Mouse (Mus musculus): ENCODE results near the gene St8sia6.
"Not testable (repeated sequence)": the region's sequence is repeated elsewhere in the genome, so short reads cannot be mapped to it uniquely, and the experiment has no call there.

The St8sia6 gene

DNA sequence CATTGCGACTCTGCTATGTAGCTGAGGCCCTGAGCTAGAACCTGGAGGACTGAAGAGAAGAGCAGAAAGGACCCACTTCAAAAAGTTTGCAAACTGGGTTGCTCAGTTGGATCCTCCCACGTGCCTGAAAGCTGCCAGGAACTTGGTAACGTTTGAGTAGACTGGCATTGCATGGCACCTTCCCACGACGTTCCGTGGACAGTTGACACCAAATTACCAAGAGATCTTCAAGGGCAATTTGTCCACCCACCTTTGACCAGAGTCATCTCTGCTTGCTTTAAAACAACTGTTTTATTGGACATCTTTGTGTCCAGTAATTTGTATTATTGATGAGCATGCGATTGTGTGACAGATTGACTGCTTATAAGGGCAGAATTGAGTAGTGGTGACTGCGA is at the start of gene St8sia6:
Gene St8sia6, minus strand, starts transcription at position 96 of the 395 bp plus-strand sequence.
- DNase-seq (ENCODE audit: low read depth, low spot score), result no peak

DNA sequence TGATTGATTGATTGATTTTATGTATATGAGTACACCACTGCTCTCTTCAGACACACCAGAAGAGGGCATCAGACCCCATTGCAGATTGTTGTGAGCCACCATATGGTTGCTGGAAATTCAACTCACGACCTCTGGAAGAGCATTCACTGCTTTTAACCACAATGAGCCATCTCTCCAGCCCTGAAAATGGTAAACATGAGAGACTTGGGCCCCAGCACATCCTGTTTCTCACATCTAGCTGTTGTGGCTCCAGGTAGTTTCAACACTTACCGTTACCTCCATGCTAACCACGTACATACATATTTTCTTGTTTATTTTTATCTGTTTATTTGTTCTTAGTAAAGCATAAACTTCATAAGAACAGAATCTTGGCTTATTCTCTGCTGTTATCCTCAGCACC is 42.4 kb upstream of the St8sia6 start:
- no peak for DNase-seq (ENCODE audit: low read depth, low spot score)

DNA sequence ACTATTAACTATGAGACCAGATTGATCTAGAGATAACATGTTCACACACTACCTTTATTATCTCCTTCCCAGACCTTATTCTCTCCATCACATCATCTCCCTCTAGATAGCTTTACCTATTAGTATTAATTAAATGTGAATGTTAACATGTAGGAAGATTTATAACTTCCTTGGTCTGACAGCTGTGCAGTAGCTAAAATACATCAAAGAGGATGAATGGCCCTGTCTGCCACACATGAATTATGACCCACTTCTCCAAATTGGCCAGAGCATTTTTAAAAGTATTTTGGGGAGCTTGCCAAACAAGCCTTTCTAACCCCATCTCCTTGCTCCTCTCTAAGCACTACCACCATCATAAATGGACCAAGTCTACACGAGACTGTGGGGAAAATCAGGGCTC is 41.1 kb upstream of the St8sia6 start:
- DNase-seq (ENCODE audit: low read depth, low spot score), result no peak

DNA sequence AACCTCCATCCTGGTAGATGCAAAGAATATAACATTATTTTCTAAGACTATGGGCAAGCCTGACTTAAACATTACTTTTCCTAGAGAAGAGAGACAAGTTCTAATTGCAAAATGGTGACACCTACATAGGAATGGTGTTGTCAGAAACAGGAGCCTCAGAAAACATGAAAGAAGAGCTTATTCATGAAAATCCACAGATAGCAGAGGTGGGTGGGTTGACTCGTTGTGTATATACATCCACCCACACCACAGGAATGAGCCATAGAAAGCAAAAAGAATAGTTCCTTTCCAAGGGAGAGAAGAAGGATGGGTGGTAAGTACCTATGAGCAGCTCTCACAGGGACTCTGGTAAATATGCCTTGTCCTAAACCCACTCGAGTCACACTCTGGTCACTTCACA is 22.8 kb upstream of the St8sia6 start:
- DNase-seq (ENCODE audit: low read depth, low spot score), result no peak

DNA sequence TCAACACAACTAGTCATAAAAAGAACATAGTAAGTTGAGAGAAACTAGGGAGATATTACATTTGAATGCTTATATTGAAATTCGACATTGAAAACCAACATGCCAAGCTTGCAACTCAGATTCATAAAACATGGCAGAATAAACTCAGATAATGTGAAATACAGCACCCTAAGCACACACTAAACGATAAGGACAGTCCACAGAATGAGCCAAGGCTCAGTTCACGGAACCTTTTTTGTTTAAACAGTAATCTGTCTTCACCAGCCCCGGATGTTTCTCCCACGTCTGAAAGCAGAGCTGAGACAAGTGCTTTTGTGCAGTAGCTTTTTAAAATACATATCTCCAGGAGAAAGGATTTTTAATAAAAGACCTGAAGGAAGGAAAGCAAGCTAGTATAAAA is 14.7 kb upstream of the St8sia6 start:
- no peak for DNase-seq (ENCODE audit: low read depth, low spot score)

DNA sequence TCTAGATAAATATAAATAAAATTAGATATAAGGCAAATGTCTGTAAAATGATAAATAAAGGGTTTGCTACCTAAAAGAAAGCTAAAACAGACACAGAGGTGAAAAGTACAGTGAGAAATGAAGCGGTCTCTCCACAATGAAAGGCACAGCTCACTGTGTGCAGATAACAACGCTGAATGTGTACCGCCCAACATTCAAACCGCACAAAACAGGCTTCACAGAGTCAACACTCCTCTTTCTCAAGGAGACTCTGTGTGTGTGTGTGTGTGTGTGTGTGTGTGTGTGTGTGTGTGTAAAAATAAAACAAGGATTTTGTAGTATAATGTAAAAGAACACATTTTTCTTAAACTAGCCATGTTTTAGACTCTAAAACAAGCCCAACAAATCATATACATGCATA is 14.1 kb upstream of the St8sia6 start:
- DNase-seq (ENCODE audit: low read depth, low spot score), result no peak

DNA sequence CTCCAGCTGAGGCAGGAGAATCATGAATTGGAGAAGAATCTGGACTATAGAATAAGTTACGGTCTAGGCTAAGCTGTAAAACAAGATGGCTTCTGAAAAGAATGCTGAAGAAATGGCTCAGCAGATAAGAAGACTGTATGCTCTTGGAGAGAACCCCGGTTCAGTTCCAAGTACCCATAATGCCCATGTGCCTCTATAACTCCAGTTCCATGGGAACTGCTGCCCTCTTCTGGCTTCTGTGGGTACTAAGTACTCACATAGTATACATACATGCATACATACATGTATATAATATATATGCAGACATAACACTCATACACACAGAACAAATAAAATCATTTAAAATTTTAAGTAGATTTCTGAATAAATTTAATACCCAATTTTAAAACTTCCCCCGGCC is 12.3 kb upstream of the St8sia6 start:
- no peak for DNase-seq (ENCODE audit: low read depth, low spot score)

DNA sequence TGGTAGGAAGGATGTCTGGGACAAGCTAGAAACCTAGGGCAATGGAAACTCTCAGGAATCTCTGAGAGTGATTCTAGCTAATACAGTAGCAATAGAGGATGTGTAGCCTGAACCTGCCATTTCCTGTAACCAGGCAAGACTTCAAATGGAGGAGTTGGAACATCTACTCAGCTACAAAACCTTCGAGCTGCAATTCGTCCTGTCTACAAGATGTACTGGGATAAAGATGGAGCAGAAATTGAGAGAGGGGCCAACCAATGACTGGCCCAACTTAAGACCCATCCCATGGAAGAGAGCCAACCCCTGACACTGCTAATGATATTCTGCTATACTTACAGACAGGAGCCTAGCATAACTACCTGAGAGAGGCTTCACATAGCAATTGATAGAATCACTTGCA is 6.8 kb upstream of the St8sia6 start:
- DNase-seq (ENCODE audit: low read depth, low spot score), result no peak

DNA sequence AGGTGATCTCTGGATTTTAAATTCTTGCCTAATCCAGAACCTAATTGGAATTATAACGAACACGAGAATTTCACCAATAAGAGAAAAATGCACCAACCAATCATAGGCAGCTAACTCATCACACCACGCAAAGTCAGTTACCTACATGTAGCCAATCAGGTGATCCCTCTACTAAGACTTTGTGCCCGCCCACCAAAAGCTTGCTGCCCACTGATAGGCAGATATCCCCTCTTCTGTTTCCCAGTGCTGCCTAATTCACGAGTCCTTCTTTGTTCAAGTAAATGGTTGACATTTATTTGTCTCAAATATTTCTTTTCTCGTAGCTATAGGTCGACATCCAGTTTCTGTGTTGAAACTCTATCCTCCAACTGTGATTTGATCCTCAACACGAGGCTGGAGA is 582 bp upstream of the St8sia6 start:
- DNase-seq (ENCODE audit: low read depth, low spot score), result no peak

DNA sequence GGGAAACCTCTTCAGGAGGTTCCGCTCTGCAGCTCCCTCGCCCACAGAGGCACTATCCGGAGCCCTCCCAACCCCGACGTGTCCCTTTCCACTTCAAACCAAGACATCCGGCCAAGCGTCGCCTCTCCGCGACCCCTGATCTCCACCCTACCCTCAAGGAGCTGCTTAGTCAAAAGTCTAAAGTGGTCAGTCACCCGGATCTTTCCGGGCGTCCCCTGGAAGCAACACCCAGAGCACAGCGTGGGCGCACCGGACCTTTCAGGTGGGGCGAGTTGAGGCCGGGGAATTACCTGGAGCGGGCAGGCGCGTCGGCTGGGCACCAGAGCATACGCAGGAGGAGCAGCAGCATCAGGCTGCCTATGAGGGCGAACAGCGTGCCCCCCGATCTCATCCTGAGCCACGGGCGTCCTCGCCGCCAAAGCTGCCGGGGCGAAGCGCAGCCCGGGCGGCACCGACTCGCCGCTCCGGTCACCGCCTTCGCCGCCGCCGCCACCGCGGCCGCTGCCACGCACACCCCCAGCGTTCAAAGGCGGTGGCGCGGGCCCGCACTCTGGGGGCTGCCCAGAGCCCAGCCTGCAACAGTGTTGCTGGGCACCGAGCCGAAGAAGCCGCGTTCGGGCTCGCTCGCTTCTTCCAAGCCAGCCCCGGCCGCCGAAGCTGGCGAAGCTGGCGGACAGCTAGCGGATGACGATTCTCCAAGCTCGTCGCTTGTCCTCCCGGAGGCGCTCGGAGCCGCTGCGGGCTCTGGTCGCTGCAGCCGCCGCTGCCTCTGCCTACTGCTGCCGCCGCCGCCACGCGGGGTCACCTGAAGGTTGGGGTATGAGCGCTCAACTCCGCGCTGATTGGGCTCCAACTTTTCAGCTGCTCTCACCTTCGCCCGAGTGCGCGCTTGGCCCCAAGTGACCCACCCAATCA is 553 bp downstream of the St8sia6 start:
- no peak for DNase-seq (ENCODE audit: low read depth, low spot score)

DNA sequence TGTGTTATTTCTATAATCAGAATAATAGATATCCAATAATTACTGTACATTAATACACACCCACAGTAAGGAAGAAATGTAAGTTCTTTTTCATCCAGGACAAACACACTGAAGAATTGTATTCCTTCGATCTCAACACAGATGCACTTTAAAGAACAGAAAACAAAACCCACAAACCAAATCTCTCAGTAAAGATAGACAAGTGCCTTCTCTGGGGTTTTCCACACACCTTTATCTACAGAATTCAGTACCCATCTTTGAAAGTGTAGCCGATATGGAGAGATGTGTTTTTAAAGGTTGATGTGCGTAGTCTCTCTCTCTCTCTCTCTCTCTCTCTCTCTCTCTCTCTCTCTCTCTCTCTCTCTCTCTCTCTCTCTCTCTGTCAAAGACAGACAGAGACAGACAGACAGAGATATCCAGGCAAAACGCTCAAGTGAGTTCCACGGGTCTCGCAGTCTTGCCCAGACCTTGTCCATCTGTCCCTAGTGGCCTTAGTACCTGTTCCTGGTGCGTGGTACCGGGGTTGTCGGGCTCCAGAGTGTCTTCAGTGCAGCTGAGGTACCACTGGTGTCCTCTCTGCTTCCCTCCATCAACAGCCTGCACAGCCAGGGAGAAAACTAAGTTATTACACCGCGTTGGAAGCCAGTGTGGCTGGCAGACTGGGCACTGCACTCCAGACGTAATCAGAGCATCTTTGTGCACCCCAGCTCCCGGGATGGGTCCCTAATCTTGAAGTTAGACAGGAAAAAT is 1.4 kb downstream of the St8sia6 start:
- no peak for DNase-seq (ENCODE audit: low read depth, low spot score)

DNA sequence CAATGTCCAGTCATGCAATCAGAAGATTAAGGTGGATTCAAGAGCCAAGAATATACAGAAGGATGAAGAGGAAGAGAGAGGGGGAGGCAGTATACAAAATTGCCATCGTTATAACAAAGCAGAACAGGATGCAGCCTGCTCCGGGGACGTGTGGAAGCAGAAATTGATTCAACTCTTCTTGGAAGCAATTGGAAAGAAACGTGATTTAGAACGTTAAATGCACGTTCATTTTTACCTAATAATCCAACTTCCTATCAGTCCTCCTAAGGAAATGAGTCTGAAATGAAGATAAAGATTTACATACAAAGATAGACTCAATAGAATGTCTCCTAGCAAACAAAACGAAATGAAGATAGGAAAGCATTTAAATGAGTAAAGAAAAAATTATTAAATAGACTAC is 2.3 kb downstream of the St8sia6 start:
- DNase-seq (ENCODE audit: low read depth, low spot score), result no peak

DNA sequence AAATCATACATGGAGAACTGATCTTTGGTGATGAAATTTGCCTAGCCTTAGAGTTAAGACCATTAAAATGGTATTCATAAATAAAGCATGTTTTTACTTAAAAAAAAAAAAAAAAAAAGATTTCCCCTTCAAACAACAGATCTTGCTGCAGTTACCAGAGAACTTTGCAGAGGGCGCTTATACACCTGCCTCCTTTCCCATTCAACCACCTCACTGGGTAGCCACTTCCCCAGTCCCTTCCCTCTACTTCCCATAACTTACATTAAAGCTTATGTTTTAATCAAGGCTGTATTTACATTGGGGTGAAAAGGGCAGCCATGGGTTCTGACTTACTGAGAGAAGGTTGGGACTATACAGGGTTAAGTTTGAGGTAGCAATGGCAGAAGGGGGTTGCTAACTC is 4.5 kb downstream of the St8sia6 start:
- no peak for DNase-seq (ENCODE audit: low read depth, low spot score)

DNA sequence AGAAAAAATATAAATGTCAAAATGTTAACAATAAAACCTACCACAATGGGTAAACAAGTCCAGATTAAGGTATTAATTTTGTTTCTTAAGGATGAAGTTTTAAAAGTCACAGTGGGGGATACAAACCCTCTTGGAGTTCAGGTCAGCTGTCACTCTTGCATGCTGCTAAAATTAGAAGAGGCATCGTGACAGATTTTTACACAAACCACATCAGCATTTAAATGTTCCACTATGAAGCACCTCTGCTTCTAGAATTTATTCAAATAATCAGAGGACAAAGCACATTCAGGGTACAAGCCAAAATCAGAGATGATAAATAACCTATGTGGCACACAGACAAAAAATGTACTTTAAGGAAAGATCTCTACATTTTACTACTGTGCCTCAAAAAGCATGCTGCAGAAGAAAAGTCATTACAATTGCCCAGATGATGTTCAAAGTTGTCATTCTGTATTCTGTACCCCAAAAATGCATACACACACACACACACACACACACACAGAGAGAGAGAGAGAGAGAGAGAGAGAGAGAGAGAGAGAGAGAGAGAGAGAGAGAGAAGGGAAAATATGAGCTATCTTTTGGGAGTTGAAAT is 7.2 kb downstream of the St8sia6 start:
- DNase-seq (ENCODE audit: low read depth, low spot score), result no peak

DNA sequence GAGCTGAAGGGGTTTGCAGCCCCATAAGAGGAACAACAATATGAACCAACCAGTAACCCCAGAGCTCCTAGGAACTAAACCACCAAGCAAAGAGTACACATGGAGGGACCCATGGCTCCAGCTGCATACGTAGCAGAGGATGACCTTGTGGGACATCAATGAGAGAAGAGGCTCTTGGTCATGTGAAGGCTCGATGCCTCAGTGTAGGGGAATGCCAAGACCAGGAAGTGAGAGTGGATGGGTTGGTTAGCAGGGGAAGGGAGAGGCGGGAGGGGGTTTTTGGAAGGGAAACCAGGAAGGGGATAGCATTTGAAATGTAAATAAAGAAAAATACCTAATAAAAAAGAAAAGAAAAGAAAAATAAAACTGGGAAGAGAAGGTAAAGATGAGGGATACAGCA is 7.9 kb downstream of the St8sia6 start:
- DNase-seq (ENCODE audit: low read depth, low spot score), result not testable (repeated sequence)

DNA sequence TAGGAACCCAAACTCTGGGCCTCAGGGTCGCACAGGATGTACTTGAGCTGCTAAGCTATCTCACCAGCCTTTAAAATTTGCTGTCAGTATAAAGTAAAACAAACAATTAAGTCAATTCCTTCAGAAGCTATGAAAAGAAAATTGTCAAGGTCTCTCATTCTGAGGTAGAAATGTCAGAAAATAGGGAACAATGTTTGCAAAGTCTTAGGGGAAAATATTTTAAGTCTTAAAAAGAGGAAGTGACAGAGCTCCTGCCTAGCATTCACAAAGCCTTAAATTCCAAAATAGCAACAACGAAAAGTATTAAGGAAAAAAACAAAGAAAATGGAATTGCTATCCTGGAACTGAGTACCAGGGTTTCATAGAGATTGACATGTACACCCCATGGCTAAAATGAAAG is 8.6 kb downstream of the St8sia6 start:
- DNase-seq (ENCODE audit: low read depth, low spot score), result no peak

DNA sequence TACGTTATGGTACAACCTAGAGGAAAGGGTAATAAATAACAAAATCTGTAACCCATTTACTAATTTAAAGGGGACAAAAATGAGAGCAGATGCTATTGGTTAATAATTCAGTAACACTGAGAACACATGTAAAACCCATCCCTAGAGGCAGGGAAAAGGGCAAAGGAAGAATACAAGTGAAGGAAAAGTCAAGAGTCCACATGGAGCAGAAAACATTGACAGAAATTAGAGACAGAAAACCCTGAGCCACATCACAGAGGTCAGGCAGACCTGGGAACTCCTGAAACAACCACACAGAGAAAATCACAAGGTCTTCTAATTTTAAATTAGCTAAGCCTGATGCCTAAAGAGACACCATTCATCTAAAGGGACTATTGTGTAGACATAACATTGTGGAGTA is 9.4 kb downstream of the St8sia6 start:
- no peak for DNase-seq (ENCODE audit: low read depth, low spot score)

DNA sequence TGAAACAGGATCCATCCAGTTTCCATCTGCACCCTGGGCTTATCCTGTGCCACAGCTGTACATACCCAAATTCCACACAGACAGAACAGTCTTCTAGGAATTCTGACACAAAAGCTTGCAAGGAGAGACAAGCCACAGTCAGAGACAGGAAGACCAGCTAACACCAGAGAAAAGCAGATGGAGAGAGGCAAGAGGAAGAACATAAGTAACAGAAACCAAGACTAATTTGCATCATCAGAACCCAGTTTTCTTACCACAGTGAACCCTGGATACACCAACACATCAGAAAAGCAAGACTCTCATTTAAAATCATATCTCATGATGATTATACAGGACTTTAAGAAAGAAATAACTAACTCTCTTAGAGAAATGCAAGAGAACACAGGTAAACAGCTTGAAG is 16.8 kb downstream of the St8sia6 start:
- DNase-seq (ENCODE audit: low read depth, low spot score), result no peak

DNA sequence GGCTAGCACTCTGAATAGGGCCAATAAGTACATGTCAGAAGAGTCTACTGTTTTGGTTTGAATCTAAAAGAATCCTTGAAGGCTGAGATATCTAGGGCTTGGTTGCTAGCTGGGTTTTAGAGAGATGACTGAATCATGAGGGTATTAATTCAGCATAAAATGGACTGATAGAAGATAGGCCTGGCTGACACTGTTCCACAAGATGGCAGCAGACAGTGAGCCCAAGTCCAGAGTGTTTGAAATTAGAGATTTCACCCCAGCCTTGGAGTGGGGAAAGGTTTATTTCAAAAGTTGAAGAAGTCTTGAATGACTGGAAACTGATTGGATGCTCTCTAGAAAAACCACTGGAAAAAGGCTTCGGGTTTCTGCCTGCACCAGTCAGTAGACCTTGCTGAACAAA is 17.4 kb downstream of the St8sia6 start:
- no peak for DNase-seq (ENCODE audit: low read depth, low spot score)

DNA sequence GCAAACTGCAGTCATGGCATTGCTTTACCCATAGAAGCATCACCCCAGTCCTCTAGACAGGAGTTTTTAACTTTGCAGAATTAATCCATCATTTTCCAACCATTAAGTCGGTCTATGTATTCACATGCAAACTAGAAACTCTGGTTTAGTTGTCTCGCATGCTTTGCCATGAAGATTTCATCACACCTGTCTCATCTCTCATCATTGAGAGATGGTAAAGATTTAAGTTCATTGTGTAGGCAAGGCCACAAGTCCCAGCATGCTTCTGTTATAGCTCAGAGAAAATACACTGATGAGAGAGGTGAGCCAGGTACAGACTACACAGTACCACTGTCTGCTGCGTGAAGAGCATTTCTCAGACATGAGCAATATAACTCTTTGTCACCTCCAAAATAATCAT is 18.8 kb downstream of the St8sia6 start:
- DNase-seq (ENCODE audit: low read depth, low spot score), result no peak

DNA sequence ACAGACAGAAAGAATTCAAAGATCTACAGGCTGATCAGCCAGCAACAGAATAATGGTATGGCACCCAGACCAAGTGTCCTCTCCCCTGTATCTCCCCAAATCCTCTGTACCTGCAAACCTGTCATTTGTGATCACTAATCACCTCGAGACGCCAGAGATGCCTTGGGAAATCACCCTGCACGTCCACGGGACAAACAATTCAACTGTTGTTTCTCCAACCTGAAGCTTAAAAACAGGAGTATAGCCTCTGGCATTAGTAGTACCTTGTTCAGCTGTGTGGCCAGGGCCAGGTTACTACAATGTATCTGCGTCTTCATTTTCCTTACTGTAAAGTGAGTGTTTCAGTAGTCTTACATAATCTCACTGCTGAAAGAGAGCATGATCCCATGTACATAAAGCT is 25.3 kb downstream of the St8sia6 start:
- no peak for DNase-seq (ENCODE audit: low read depth, low spot score)

DNA sequence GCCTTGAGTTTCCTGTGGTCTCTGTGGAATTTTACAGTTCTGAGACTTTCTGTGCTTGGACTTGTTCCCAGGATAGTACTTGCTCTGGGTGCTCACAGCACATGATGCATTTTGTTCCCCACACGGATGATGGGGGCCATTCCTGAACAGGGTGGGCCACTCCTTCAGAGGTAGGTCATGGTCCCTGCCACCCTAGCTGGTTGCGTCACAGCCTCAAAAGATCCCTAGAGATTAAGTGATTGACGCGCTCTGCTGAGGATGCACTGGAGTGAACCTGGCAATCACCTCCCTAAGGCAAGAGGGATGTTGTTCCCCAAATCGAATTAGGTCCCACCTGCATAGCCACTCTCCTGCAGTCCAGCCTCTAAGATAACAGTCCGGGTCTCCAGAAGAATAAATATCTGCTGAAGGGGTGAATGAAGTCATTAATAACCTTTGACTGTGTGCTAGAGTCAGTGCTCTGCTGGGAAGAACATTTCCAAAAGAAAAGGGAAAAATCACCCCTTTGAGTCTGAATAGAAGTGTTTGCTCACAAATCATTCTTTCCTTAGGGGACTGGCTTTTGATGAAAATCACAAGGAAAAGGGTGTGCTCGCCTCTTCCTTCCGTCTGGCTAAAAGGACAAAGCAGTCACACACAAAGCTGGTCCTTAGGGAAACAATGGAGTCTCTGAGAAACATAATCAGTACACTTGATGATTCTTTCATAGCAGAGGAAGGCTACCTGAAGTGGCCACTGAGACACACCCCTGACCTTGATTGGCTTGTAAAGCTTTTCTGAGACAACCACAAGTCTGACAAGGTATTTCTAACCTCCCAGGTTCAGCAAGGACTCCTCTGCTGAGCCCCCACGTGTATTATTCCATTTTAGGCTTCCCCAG is 26.1 kb downstream of the St8sia6 start:
- DNase-seq (ENCODE audit: low read depth, low spot score), result no peak

Measured in retina, adult 2 months (tissue).